Mouse (Mus musculus) thymus, adult 2 months (tissue): ENCODE data around the gene Galr3.

Experiments used
- CTCF ChIP-seq: fragments of 200-500 bp; IDR thresholded peaks from 2 replicates; pipeline ENCODE4 v1.5.1; 2012; ENCODE audit warnings: mild to moderate bottlenecking, control low read depth, low read length, moderate library complexity, borderline replicate concordance; ENCODE audit not compliant: control insufficient read depth, poor library complexity, insufficient read depth; ENCODE audit errors: extremely low read depth
- POLR2A ChIP-seq: fragments of 200-500 bp; IDR thresholded peaks from 2 replicates; pipeline ENCODE4 v1.6.1; 2012; ENCODE audit warnings: mild to moderate bottlenecking, low read length, control low read depth, moderate library complexity; ENCODE audit not compliant: control insufficient read depth, poor library complexity, insufficient read depth; ENCODE audit errors: extremely low read depth

DNA sequence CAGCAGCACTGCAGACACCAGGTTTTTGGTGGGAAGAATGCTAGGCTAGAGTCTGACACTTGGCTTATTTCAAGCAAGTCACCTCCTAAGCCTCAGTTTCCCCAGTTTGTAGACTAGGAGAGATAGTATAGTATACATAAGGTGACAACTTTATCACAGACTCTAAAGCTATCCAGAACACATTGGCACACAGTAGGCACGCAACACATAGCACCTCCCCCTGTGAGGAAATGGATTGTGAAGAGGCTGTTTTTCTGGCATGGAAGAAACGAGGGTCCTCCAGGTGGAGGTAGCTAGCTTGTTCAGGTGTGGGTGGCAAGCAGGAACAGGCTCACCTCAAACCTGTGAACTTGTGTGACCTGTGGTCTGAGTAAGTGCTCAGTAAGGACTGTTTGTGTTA lies 9.3 kb downstream of the Galr3 start:
- TF ChIP-seq POLR2A (no peak), CTCF (no peak)
